Mouse (Mus musculus) ES-E14 (cell line): ENCODE results near the gene Gna15.

Source experiments
- HCFC1 ChIP-seq: IDR thresholded peaks from 2 replicates; pipeline ENCODE4 v1.6.1; 2012; ENCODE audit warnings: low read length, inconsistent platforms, borderline replicate concordance; ENCODE audit not compliant: insufficient read depth
- MAFK ChIP-seq: IDR thresholded peaks from 2 replicates; pipeline ENCODE4 v1.6.1; 2014; ENCODE audit warnings: mild to moderate bottlenecking, low read depth, low read length, inconsistent platforms; ENCODE audit not compliant: insufficient read depth
- ZC3H11A ChIP-seq: IDR thresholded peaks from 2 replicates; pipeline ENCODE4 v1.6.1; 2012; ENCODE audit warnings: low read depth, mild to moderate bottlenecking, inconsistent platforms, low read length, borderline replicate concordance

DNA sequence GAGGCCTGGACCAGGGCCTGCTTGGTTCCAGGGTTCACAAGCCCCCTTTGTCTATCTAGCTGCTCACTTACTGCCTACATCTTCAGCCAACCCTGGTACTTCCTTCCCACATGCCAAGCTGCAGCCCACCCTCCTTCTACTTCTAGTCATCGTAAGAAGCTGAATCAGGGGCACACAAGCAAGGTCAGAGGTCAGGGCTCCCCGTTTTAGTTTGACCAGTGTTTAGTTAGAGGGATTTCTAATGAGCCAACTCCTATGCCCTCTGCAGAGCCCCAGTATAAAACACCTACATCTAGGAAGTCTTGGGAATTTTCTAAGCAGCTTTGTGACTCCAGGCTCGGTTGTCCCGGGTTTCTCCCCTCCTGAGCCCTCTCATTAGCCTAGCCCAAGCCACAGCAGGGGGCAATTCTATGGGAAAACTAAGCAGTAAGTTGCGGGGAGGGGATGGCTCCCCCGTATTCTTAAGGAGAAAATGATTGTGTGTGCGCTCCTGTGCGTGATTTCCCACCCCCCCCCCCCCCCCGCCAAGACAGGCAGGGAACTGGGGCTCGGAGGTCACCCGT is 46.3 kb upstream of the Gna15 start:
- TF ChIP-seq ZC3H11A: no peak
- TF ChIP-seq HCFC1: no peak
- TF ChIP-seq MAFK: no peak
